Comparison of ENCODE assay signal across 8 mouse cellular contexts in the genomic region with DNA sequence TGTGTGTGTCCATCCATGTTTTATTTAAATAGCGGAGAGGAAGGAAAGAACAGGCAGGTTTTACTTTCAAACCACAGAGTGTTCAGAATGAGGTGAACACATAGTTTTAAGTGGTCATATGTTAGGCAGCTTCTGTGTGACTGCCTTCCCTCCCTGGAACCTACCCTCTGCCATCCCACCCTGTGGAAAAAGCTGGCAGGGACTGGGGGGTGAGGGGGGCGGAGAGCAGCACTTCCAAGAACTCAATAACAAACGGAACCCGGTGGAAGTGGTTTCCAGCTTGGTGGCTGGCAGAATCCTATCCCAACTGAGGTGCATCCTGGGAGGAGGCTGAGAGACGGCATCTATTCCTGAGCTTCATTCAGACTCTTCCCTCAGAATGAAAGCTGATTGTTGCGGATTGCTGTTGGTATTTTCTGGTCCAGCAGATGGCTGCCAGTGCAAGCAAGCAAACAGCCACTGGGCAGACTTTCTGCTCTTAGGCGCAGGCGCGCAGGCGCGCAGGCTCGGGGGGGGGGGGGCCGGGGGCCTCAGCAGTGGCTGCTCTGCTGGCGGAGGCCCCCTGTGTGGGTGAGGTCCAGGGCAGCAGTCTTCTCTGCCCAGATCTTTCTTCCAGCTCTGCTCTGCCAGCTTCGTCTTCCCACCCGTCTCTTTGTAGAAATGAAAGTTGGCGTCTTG. TPM values are rescaled to one million over a fixed set of nuclear protein-coding genes. Genes with fewer than 3 reads are reported as not detected.
DNase-seq lines count a peak whose midpoint lies in the region; ATAC-seq lines count a peak whose summit lies in the region.

No protein-coding gene starts in this region.

- no peaks in the 10 kb centered on the region for H3K27me3 ChIP-seq in forebrain, embryonic 13.5 days

- no peaks in the 10 kb centered on the region for H3K36me3 ChIP-seq in forebrain, embryonic 13.5 days (ENCODE audit: poor library complexity, severe bottlenecking)

- peak overlapping the region; percentile 55 for H3K4me3 ChIP-seq in brown adipose tissue, adult 24 weeks (ENCODE audit: insufficient read depth, low read depth, low read length)
- peak overlapping the region; percentile 27 for H3K4me3 ChIP-seq in forebrain, embryonic 13.5 days

- H3K4me2 ChIP-seq in forebrain, embryonic 13.5 days = peak overlapping the region; percentile 55

- H3K9ac ChIP-seq in forebrain, embryonic 13.5 days = peak overlapping the region; percentile 56

- 28% methylated on average over 17 of the region's 17 CpGs for WGBS in forebrain, embryonic 13.5 days

- H3K27ac ChIP-seq in brown adipose tissue, adult 24 weeks (replicated peaks; ENCODE audit: low read depth, low read length) = peak overlapping the region; percentile 32; the same call in 1 of the 2 replicates
- H3K27ac ChIP-seq in forebrain, embryonic 13.5 days = no peak overlapping the region; the same call in 1 of the 2 replicates

- no peaks in the 10 kb centered on the region for H3K9me3 ChIP-seq in forebrain, embryonic 13.5 days (replicated peaks)

- peak; percentile 93 for ATAC-seq in forebrain, embryonic 13.5 days
- peak; percentile 63 for ATAC-seq in inflammation-experienced regulatory T-cells, adult 6 months
- peak; percentile 73 for ATAC-seq in megakaryocyte, adult 5-6 weeks (ENCODE audit: poor library complexity, severe bottlenecking)

- DNase-seq in MN1 (ENCODE audit: low spot score) = peak; percentile 24
- DNase-seq in left cerebral cortex, postnatal 10 days (ENCODE audit: extremely low spot score in 1 of 2, low spot score in 2 of 2) = peak; percentile 58 to 72
- peak; percentile 43 for DNase-seq in right cerebral cortex, postnatal 14 days
- DNase-seq in yolk sac, embryonic 10.5 days (ENCODE audit: low spot score) = no peak

- no peaks in the 10 kb centered on the region for H3K4me1 ChIP-seq in brown adipose tissue, adult 24 weeks (ENCODE audit: control insufficient read depth, insufficient read depth, insufficient read length, low read length)
- peaks cover 6% of the 10 kb centered on the region; the same call in 1 of the 2 replicates for H3K4me1 ChIP-seq in forebrain, embryonic 13.5 days

- intact Hi-C loops in left cerebral cortex, postnatal 10 days (cut with DNase I) = no loop called here

RNA-seq across cellular contexts. Expression of gene Popdc2, which starts 14.3 kb away (rescaled TPM):
- polyA plus RNA-seq in brown adipose tissue, adult 24 weeks (2012; ENCODE audit: insufficient read depth, insufficient read length, missing spikeins) = 15.5 and 17.0 TPM in 2 replicates
- polyA plus RNA-seq in forebrain, embryonic 13.5 days (2015; fragmentation: Nextera tagmentation; extraction: Ambion mirVana) = 0.23 and 0.29 TPM in 2 replicates
- 10 to 100 TPM in 1 of 3 experiments, 1 to 10 TPM in 1, under 1 TPM in 1; 0.95 to 10.3 (median 2.3) TPM for polyA plus RNA-seq in inflammation-experienced regulatory T-cells, adult 6 months (2017; shearing (Covaris generic))
- total RNA-seq in left cerebral cortex, postnatal 10 days (2021) = under 1 TPM in 1 of 2 experiments, not detected in 1; 0.53 TPM
- 0.38 and 3.9 TPM in 2 replicates for total RNA-seq in megakaryocyte, adult 5-6 weeks (2015)
- 1.8 TPM in 1 of 2 replicates, not detected in the other for total RNA-seq in megakaryocyte, adult 5-6 weeks (2017)

RNA-seq across cellular contexts. Expression of gene Gm21987, which starts 29.5 kb away (rescaled TPM):
- 2.9 TPM in 1 of 2 replicates, not detected in the other for polyA plus RNA-seq in brown adipose tissue, adult 24 weeks (2012; ENCODE audit: insufficient read depth, insufficient read length, missing spikeins)
- not detected in 2 replicates for polyA plus RNA-seq in forebrain, embryonic 13.5 days (2015; fragmentation: Nextera tagmentation; extraction: Ambion mirVana)
- not detected for polyA plus RNA-seq in inflammation-experienced regulatory T-cells, adult 6 months (2017; shearing (Covaris generic))
- not detected for total RNA-seq in left cerebral cortex, postnatal 10 days (2021)
- not detected in 2 replicates for total RNA-seq in megakaryocyte, adult 5-6 weeks (2015)
- not detected in 2 replicates for total RNA-seq in megakaryocyte, adult 5-6 weeks (2017)

RNA-seq across cellular contexts. Expression of gene Cox17, which starts 29.5 kb away (rescaled TPM):
- polyA plus RNA-seq in brown adipose tissue, adult 24 weeks (2012; ENCODE audit: insufficient read depth, insufficient read length, missing spikeins) = 1,266 and 1,331 TPM in 2 replicates
- 129 and 147 TPM in 2 replicates for polyA plus RNA-seq in forebrain, embryonic 13.5 days (2015; fragmentation: Nextera tagmentation; extraction: Ambion mirVana)
- polyA plus RNA-seq in inflammation-experienced regulatory T-cells, adult 6 months (2017; shearing (Covaris generic)) = 100 to 1,000 TPM; 213 to 395 (median 300) TPM
- total RNA-seq in left cerebral cortex, postnatal 10 days (2021) = 10 to 100 TPM; 47.3 to 59.1 TPM
- 89.3 and 106 TPM in 2 replicates for total RNA-seq in megakaryocyte, adult 5-6 weeks (2015)
- total RNA-seq in megakaryocyte, adult 5-6 weeks (2017) = 210 and 268 TPM in 2 replicates

RNA-seq across cellular contexts. Expression of gene Maats1, which starts 34.4 kb away (rescaled TPM):
- not detected in 2 replicates for polyA plus RNA-seq in brown adipose tissue, adult 24 weeks (2012; ENCODE audit: insufficient read depth, insufficient read length, missing spikeins)
- polyA plus RNA-seq in forebrain, embryonic 13.5 days (2015; fragmentation: Nextera tagmentation; extraction: Ambion mirVana) = 0.61 and 1.4 TPM in 2 replicates
- under 1 TPM in 1 of 3 experiments, not detected in 2; 0.19 TPM for polyA plus RNA-seq in inflammation-experienced regulatory T-cells, adult 6 months (2017; shearing (Covaris generic))
- total RNA-seq in left cerebral cortex, postnatal 10 days (2021) = 1 to 10 TPM in 1 of 2 experiments, under 1 TPM in 1; 0.88 to 1.1 TPM
- not detected in 2 replicates for total RNA-seq in megakaryocyte, adult 5-6 weeks (2015)
- not detected in 2 replicates for total RNA-seq in megakaryocyte, adult 5-6 weeks (2017)

RNA-seq across cellular contexts. Expression of gene Pla1a, which starts 56.6 kb away (rescaled TPM):
- 11.3 and 14.4 TPM in 2 replicates for polyA plus RNA-seq in brown adipose tissue, adult 24 weeks (2012; ENCODE audit: insufficient read depth, insufficient read length, missing spikeins)
- 0.25 and 0.45 TPM in 2 replicates for polyA plus RNA-seq in forebrain, embryonic 13.5 days (2015; fragmentation: Nextera tagmentation; extraction: Ambion mirVana)
- polyA plus RNA-seq in inflammation-experienced regulatory T-cells, adult 6 months (2017; shearing (Covaris generic)) = under 1 TPM in 1 of 3 experiments, not detected in 2; 0.30 TPM
- total RNA-seq in left cerebral cortex, postnatal 10 days (2021) = 1 to 10 TPM in 1 of 2 experiments, under 1 TPM in 1; 0.67 to 1.3 TPM
- 0.38 TPM in 1 of 2 replicates, not detected in the other for total RNA-seq in megakaryocyte, adult 5-6 weeks (2015)
- not detected in 2 replicates for total RNA-seq in megakaryocyte, adult 5-6 weeks (2017)
